Mouse (Mus musculus) small intestine, adult 2 months (tissue): ENCODE results near the gene Cad. TPM values are rescaled to one million over a fixed set of nuclear protein-coding genes. Genes with fewer than 3 reads are reported as not detected.
"Not testable (repeated sequence)": the region's sequence is repeated elsewhere in the genome, so short reads cannot be mapped to it uniquely, and the experiment has no call there.

Experiments used
- H3K27ac ChIP-seq: fragments of 200-500 bp; 2 replicates; pipeline ENCODE4 v1.5.1; 2012; ENCODE audit warnings: low read depth, low read length, control low read depth, inconsistent platforms; ENCODE audit not compliant: insufficient read depth
- H3K27me3 ChIP-seq: fragments of 200-500 bp; 2 replicates; pipeline ENCODE4 v1.6.1; 2012; ENCODE audit warnings: mild to moderate bottlenecking, moderate library complexity, low read length, inconsistent platforms; ENCODE audit not compliant: control insufficient read depth, insufficient read depth
- H3K36me3 ChIP-seq: fragments of 200-500 bp; 2 replicates; pipeline ENCODE4 v1.6.1; 2012; ENCODE audit warnings: mild to moderate bottlenecking, low read length, control low read depth, inconsistent platforms; ENCODE audit not compliant: control insufficient read depth, insufficient read depth
- H3K4me1 ChIP-seq: fragments of 200-500 bp; 2 replicates; pipeline ENCODE4 v1.6.1; 2012; ENCODE audit warnings: low read length, inconsistent platforms, mixed read lengths; ENCODE audit not compliant: control insufficient read depth, insufficient read depth, insufficient read length
- H3K4me3 ChIP-seq: fragments of 200-500 bp; 2 replicates; pipeline ENCODE4 v1.5.1; 2012; ENCODE audit warnings: low read depth, mild to moderate bottlenecking, control low read depth, inconsistent platforms, low read length, moderate library complexity
- CTCF ChIP-seq: fragments of 200-500 bp; IDR thresholded peaks from 2 replicates; pipeline ENCODE4 v1.5.1; 2012; ENCODE audit warnings: low read depth, mild to moderate bottlenecking, control low read depth, inconsistent platforms, low read length, moderate library complexity, mixed read lengths; ENCODE audit not compliant: insufficient replicate concordance, insufficient read length; ENCODE audit errors: extremely low read depth
- POLR2A ChIP-seq: fragments of 200-500 bp; IDR thresholded peaks from 2 replicates; pipeline ENCODE4 v1.6.1; 2012; ENCODE audit warnings: low read depth, mild to moderate bottlenecking, control low read depth, inconsistent platforms, low read length, moderate library complexity
- WGBS: fragments of 180-500 bp; shearing (Covaris S2); methylation state at CpG from one replicate; pipeline ENCODE4 v1.1.7; 2018; 5-methylcytosine and 5-hydroxymethylcytosine counted together
- polyA plus RNA-seq: library from polyadenylated mRNA; depleted of rRNA; stranded (reverse); fragments of >200 nt; gene quantifications from 2 replicates; pipeline ENCODE4 v1.2.3, GENCODE M21; 2012

Gene Cad
- polyA plus RNA-seq, 1 experiment, result 15.4 TPM

GRCm38 (mm10) chr5:31047848-31048762 is 6.5 kb upstream of the Cad start, which contains the start of gene Atraid:
TSS of gene Atraid (plus strand) at chr5:31048312.
- peak within 1 kb of the TSS; percentile 96 for H3K27ac ChIP-seq
- WGBS, result under 1% methylated on average over 73 of the region's 73 CpGs
- H3K4me3 ChIP-seq, result peak within 1 kb of the TSS; percentile 79
- H3K27me3 ChIP-seq, result no peaks in the 10 kb centered on the region
- H3K36me3 ChIP-seq, result peaks cover 9% of the 10 kb centered on the region
- no peaks in the 10 kb centered on the region for H3K4me1 ChIP-seq
- TF ChIP-seq CTCF, result no peak
- TF ChIP-seq POLR2A, result peak; percentile 98

GRCm38 (mm10) chr5:31048763-31049641 is 5.6 kb upstream of the Cad start, which contains the start of gene Slc5a6:
TSS of gene Slc5a6 (minus strand) at chr5:31048924.
- peak within 1 kb of the TSS; percentile 79 for H3K4me3 ChIP-seq
- no peaks in the 10 kb centered on the region; the same call in 1 of the 2 replicates for H3K4me1 ChIP-seq
- WGBS, result under 1% methylated on average over 23 of the region's 23 CpGs
- TF ChIP-seq CTCF (peak; percentile 64; the same call in 1 of the 2 replicates), POLR2A (no peak)
- no peaks in the 10 kb centered on the region for H3K27me3 ChIP-seq
- peak within 1 kb of the TSS; percentile 96 for H3K27ac ChIP-seq
- H3K36me3 ChIP-seq, result 0 out of 2 replicates have a peak, but pooled peaks cover 5% of the 10 kb centered on the region

- Histone ChIP-seq H3K36me3 (no peaks in the 10 kb centered on the region), H3K27ac (no peak overlapping the region), H3K4me3 (no peak overlapping the region), H3K4me1 (peaks cover 5% of the 10 kb centered on the region; the same call in 1 of the 2 replicates), H3K27me3 (no peaks in the 10 kb centered on the region)
- TF ChIP-seq CTCF (no peak), POLR2A (no peak)
Measured at GRCm38 (mm10) chr5:31050427-31050826, 4.2 kb upstream of the Cad start.

GRCm38 (mm10) chr5:31053728-31054127 is 852 bp upstream of the Cad start:
- not testable (repeated sequence) for H3K27me3 ChIP-seq, H3K4me1 ChIP-seq, H3K36me3 ChIP-seq, H3K27ac ChIP-seq, H3K4me3 ChIP-seq
- WGBS, result 87% methylated on average over 4 of the region's 4 CpGs

GRCm38 (mm10) chr5:31055216-31056140 is 898 bp downstream of the Cad start:
- TF ChIP-seq CTCF, result no peak
- TF ChIP-seq POLR2A, result no peak
- peaks cover 9% of the 10 kb centered on the region; the same call in 1 of the 2 replicates for H3K36me3 ChIP-seq
- H3K27me3 ChIP-seq, result no peaks in the 10 kb centered on the region
- H3K4me1 ChIP-seq, result peaks cover 7% of the 10 kb centered on the region; the same call in 1 of the 2 replicates
- H3K27ac ChIP-seq, result no peak overlapping the region
- 26% methylated on average over 19 of the region's 19 CpGs for WGBS
- peak overlapping the region; percentile 85 for H3K4me3 ChIP-seq

GRCm38 (mm10) chr5:31069810-31070209 is 15.2 kb downstream of the Cad start:
- no peak overlapping the region for H3K27ac ChIP-seq
- 98% methylated on average over 3 of the region's 3 CpGs for WGBS
- H3K4me1 ChIP-seq, result no peaks in the 10 kb centered on the region
- no peak overlapping the region for H3K4me3 ChIP-seq
- TF ChIP-seq POLR2A, result no peak
- no peak for TF ChIP-seq CTCF
- no peaks in the 10 kb centered on the region for H3K27me3 ChIP-seq
- peaks cover 58% of the 10 kb centered on the region for H3K36me3 ChIP-seq

- H3K27ac ChIP-seq, result no peak overlapping the region
- no peaks in the 10 kb centered on the region for H3K27me3 ChIP-seq
- 83% methylated on average over 2 of the region's 2 CpGs for WGBS
- peaks cover 62% of the 10 kb centered on the region for H3K36me3 ChIP-seq
- H3K4me1 ChIP-seq, result no peaks in the 10 kb centered on the region
- TF ChIP-seq POLR2A (no peak), CTCF (no peak)
- no peak overlapping the region for H3K4me3 ChIP-seq
Measured at GRCm38 (mm10) chr5:31071059-31071458, 16.5 kb downstream of the Cad start.
